Mouse (Mus musculus): ENCODE results near the gene Prdm1. TPM values are rescaled to one million over a fixed set of nuclear protein-coding genes. Genes with fewer than 3 reads are reported as not detected.

The Prdm1 gene
- total RNA-seq, 2 experiments from 2014 or later: 0.53 to 1.1 TPM

DNA sequence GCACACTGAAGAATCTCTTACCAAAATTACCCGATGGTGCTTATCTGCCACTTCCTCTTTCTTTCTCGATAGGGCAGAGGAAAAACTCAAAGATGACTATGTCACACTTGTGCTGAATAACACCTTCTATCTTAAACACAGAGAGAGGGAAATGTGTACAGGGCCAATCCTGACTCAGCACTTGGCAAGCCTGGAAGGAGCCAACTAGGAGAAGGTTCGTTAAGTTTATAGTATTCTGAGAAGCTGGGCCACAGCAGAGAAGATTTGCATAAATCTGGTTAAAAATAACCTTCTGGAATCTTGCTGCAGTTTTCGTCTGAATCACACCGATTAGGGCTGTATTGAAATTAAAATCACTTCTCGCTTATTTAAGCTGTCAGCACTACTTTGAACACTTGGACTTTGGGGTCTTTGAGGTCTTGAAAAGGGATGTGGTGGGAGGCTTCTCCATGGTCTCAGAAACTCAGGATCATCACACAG is 93.6 kb downstream of the Prdm1 start:
- intact Hi-C loops (cut with DNase I): loop anchor here (2.0 kb wide), 1 partner anchor 56 kb away; no protein-coding TSS in a partner anchor

DNA sequence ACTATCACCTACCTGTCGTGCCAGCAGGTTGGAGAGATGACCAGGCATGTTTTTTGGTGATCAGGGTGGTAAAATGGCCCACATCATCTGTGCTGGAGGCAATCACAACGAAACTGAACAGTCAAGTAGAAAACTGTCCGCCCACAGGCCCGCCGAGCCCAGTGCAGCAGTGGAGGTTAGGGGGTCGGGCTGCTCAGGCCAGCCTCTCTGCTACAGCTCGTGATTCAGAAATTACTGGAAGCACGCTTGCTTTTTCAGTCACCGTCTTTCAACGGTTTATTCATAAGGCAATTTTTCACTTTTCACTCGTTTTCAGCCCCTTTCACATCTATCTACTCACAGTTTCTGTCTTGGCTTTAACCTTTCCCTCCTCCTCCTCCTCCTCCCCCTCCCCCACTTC is 96.1 kb downstream of the Prdm1 start:
- intact Hi-C loops (cut with DNase I): no loop called here
- no peak for DNase-seq (ENCODE audit: low spot score in 2 of 2)

More for the DNA sequence above, 93.6 kb downstream of the Prdm1 start:
- peak; percentile 52 to 89 for DNase-seq (ENCODE audit: low spot score in 2 of 2)

DNA sequence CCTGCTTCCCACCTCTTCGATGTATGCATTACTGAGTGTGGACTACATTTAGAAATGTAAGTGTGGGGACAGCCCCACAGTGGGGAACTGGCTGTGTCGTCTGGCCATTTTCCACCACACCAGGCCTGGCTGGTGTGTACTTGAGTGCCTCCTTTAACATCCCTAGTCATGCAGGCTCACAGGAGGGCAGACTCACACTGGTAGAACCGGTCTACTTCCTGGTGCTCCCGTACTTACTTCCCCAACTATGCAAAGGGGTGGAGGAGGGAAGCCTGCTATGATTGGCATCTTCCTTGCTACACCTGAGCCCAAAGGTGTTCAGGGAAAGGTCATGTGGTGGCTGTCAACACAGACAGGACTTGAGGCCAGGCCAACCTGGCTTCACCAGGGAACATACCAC is 96.6 kb downstream of the Prdm1 start:
- no peak for DNase-seq (ENCODE audit: low spot score in 2 of 2)
- intact Hi-C loops (cut with DNase I): no loop called here

DNA sequence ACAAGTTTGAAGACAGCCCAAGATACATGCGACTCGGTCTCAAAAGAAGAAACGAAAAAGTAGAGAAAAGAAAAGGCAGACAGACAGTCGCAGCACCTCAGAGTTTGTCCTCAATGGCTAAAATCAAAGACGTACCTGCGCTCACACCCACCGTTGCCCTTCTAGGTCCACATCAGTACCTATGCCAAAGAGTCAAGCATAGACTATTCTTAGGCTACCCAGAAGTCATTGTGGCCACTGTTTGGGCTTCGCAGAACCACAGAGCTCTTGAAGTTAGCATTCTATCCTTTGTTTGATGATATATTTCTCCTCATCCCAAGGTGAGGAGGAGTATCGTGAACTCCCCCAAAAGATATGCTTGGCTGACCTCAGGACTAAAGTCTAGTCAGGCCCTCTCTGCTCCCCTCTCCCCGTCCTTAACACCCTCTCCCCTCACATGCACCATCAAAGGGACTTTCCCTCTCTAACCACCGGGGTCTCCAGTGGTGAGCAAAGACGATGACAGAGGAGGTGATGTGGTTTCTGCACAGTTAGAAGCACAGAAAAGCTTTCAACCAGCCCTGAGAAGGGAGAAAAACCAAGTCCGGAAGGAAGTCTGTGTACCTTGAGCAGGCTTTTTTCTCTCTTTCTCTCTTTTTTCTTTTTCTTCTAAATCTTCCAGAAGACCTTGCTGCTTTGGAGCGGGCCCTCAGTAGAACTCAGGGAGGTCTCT is 99.0 kb downstream of the Prdm1 start:
- intact Hi-C loops (cut with DNase I): no loop called here
- no peak for DNase-seq (ENCODE audit: low spot score in 2 of 2)

DNA sequence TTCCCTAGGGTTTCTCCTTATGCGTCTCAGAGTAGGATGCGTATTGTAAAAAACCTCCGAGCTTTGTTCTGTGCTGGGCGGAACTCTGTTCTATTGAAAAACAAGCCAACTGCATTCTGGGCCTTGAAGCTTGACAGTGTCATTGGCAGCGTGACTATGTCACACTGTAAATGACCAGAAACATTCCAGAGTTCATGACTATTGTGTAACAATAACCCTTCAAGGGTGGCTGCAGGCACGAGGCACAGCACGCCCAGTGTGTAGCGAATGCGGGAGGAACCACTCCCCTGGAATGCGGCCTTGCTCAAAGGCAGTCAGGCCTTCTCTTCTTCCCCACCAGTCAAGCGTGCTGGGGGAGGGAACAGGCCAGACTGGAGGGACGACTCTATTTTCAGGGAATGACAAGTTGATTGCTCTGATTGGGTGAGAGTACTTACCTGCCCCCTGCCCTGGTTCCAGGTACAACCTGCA is 100.4 kb downstream of the Prdm1 start:
- intact Hi-C loops (cut with DNase I): no loop called here
- DNase-seq (ENCODE audit: low spot score in 2 of 2): no peak

DNA sequence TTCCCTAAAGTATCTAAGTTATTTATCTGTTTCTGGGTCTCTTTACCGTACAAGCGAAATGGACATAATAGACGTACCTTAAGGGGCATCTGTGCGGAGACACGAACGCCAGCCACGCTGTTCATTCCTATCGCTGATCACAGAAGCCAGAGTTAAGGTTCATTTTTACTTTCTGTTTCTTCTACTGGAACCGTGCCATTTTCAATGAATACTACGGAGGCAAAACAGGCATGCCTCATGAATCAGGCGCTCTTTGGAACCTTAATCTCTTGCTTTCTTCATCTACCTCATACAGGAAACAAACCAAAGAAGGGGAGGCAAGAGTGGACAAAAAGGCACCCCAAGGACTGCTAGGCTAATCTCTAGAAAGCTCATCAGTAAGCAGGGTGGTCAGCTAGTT is 100.9 kb downstream of the Prdm1 start:
- intact Hi-C loops (cut with DNase I): no loop called here
- DNase-seq (ENCODE audit: low spot score in 2 of 2): no peak

DNA sequence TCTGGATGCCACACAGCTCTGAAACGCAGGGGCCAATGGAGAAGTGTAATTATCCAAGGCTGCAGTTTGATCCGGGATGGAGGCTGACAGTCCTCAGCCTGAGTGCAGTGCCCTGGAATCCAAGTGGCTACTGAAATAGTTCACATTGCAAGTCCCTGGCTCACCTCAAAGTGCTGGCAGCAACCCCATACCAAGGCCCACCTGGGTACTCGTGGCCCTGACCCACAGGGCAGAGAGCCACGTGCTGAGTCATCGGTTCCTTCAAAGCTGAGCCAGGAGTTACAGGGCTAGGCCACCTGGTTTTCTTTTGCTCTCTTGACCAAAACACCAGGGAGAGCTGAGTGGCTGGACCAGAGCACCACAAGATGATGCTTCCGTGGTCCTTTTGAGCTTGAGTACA is 103.3 kb downstream of the Prdm1 start:
- DNase-seq (ENCODE audit: low spot score in 2 of 2): no peak
- intact Hi-C loops (cut with DNase I): no loop called here

DNA sequence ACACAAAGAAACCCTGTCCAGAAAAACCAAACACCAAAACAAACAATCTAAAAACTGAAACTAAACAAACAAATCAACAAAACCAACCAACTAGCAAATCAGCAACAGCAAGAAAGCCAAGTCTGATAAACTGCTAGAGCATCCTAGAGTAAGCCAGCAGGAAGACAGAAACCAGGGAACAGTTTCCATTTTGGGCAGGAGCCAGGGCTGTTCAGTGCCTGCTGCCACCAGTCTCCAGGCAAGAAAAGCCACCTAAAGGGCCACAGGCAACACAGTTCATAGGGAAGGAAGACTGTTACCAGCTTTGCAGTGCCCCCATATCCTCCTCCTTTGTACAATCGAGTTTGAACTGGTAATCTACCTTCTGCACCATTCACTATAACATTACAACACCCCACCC is 106.4 kb downstream of the Prdm1 start:
- no peak for DNase-seq (ENCODE audit: low spot score in 2 of 2)
- intact Hi-C loops (cut with DNase I): no loop called here

DNA sequence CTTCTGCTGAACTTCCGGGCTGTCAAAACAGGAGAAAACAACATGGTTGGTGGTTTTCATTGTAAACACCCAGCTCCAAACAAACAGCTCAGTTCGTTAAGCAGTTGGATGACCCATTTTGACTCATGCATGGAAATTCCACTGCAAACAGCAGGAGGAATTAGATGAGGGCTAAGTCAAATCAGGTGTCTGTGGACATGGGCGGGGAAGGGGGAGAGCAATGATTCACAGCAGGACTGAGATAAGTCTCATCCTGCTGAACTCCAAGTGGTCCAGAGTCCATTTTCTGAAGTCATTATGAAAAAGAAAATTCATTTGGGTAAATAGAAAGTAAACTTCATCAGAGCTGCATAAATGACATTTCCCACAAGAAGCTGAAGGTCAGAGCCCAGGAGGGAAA is 108.1 kb downstream of the Prdm1 start:
- intact Hi-C loops (cut with DNase I): no loop called here
- DNase-seq (ENCODE audit: low spot score in 2 of 2): no peak

DNA sequence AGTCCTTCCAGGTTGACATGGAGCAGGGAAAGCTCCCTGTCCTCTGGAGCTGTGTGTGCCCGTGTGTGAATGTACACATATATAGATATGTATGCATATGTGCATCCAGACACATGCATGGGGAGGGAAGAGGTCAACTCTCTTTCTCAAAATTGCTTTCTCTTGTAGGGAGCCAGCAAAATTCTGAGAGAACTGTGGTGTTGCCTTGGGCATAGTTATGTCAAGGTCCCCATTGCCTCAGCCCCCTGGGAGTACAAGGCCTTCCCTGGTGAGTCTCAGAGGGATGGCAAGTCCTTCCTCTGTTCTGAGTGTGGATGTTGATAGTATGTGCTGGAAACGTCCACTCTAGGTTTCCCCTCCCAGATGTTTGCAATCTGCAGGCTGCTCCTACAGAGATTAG is 109.4 kb downstream of the Prdm1 start:
- DNase-seq (ENCODE audit: low spot score in 2 of 2): no peak
- intact Hi-C loops (cut with DNase I): no loop called here

DNA sequence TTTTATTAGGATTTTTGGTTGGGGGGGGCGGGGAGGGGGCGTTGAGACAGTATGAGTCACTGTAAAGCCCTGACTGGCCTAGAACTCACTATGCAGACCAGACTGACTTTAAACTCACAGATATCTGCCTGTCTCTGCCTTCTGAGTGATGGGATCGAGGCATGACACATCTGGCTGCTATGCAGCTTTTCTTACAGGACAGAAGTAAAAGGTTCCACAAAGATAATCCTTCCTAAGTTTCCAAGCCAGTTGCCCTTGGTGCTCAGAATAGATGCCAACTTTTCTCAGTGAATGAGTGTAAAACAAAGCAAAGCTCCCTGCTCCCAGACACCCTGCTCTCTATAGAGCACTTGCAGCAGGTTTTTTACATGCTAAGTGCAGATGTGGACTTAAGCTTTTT is 112.7 kb downstream of the Prdm1 start:
- DNase-seq (ENCODE audit: low spot score in 2 of 2): no peak
- intact Hi-C loops (cut with DNase I): no loop called here

DNA sequence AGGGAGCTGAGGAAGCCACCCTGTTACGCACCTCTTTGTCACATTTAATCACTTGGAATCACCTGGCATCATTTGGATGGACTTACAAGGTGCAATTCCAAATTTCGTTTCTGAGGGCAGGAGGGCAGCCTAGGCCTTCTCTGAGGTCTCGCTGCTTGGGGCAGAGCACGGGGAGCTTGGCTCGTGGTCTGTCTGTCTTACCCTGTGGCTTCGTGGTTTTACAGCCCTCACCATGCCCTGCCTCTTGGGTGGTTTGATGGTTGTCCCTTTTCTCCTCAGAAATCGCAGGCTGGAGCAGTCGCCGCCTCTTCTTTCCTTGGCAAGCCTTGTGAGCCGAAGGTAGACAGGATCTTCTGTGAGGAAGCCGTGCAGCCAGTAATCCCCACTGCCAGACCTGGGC is 118.3 kb downstream of the Prdm1 start:
- intact Hi-C loops (cut with DNase I): no loop called here
- no peak for DNase-seq (ENCODE audit: low spot score in 2 of 2)

DNA sequence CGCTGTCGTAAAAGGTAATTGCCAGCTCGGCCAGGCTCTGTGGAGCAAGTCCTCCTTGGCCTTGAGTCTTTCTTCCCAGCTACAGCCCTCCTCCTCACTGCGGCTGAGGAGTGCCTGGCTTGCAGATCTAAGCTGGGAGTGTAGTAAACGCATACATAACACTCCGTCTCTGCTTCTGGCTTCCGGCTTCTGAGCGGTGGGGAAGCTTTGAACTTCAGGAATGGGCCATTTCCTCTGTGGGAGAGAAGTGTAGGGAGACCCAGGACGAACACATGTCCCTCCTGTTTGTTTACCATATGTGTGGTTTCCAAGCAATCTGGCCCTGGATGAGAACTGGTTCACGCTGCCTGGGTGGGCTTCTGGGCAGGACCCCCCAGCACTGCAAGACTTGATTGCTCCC is 119.2 kb downstream of the Prdm1 start:
- DNase-seq (ENCODE audit: low spot score in 2 of 2): no peak
- intact Hi-C loops (cut with DNase I): no loop called here

DNA sequence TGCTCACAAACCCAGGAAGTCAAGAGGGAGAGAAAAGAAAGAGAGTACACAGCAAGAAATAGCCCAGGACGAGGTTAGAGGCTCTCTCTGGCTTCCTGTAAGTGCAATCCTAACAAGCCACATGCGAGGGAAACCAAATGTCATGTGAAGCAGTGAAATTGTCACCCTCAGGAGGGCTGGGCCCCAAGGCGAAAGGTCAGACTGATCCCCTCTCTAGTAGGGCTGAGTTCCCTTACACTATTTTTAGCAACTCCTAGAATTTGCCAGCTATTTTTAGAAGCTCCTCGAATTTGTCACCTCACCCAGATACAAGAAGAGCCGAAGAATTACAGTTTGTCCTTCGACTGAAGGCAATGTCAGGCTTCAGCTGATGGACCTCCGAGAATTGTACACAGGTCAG is 124.9 kb downstream of the Prdm1 start:
- no peak for DNase-seq (ENCODE audit: low spot score in 2 of 2)
- intact Hi-C loops (cut with DNase I): no loop called here

DNA sequence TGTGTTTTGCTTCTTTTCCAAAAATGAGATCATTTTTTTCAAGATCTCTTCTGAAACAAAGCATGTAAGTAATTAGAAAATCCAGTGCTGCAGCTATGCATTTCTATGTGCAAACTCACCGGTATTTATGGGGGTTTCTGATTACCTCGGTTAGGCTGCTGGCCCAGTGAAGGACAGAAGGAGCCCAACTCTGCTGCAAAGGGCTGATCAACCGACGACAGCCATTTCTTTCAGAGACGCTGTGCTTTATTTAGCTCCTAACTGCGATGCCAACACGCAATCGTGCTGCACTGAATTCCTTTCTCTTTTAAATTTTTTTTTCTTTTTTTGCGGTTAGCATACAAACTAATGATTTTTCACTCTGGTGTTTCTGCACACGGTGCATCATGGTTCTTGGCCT is 126.7 kb downstream of the Prdm1 start:
- DNase-seq (ENCODE audit: low spot score in 2 of 2): peak in 1 of 2 experiments; percentile 31
- intact Hi-C loops (cut with DNase I): no loop called here

DNA sequence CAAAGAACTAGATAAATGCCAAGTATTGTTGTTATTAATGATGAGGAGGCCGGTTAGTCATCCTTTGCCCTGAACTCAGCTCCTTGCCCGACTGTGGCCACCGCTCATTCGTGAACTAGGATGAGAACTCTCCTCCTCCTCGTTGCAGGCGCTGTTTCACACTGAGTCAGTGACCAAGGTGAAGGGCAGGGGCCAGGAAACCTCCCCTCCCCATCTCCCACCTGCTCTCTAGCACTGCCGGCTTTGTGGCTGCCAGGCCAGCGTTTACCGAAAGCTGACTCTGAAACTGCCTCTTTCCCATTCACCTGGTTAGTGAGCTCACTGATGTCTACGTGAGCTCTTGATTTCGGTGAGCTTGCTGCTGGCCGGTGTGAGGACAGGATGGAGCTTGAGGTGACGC is 127.7 kb downstream of the Prdm1 start:
- intact Hi-C loops (cut with DNase I): no loop called here
- no peak for DNase-seq (ENCODE audit: low spot score in 2 of 2)

DNA sequence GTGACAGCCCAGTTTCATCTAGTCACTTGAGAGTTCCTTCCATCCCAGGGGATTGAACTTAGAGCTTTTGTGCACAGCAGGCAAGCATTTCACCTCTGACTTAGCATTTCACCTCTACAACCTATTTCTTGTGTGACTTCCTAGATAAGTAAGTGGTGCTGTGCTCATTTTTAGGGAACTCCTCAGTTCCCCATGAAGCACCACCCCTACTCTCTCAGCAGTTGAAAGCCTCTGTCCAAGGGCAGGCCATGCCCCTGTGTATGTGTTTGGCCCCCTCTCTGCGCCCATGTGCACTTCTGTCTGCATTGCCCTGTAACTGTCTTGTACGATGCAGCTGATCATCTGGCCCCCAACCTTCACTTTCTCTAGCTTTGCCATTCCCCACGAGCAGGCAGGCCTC is 128.2 kb downstream of the Prdm1 start:
- DNase-seq (ENCODE audit: low spot score in 2 of 2): no peak
- intact Hi-C loops (cut with DNase I): no loop called here

DNA sequence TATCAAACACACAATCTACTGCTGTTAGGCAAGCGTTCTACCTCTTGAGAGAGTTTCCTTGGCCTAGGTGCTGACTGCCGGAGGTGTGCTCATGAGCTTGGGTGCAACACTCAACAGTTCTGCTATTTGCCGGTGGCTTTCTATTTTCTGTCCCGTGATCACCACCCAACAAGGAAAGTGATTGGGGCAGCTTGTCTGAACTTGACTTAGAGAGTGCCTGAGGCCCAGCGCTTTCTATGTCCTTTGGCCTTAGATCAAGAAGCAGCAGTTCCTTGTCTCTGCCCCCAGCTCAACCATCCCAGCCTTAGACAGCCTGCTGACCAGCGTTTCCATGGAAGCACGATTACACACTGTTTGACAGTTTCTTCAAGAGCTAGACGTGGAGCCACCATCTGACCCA is 135.4 kb downstream of the Prdm1 start:
- no peak for DNase-seq (ENCODE audit: low spot score in 2 of 2)
- intact Hi-C loops (cut with DNase I): no loop called here

DNA sequence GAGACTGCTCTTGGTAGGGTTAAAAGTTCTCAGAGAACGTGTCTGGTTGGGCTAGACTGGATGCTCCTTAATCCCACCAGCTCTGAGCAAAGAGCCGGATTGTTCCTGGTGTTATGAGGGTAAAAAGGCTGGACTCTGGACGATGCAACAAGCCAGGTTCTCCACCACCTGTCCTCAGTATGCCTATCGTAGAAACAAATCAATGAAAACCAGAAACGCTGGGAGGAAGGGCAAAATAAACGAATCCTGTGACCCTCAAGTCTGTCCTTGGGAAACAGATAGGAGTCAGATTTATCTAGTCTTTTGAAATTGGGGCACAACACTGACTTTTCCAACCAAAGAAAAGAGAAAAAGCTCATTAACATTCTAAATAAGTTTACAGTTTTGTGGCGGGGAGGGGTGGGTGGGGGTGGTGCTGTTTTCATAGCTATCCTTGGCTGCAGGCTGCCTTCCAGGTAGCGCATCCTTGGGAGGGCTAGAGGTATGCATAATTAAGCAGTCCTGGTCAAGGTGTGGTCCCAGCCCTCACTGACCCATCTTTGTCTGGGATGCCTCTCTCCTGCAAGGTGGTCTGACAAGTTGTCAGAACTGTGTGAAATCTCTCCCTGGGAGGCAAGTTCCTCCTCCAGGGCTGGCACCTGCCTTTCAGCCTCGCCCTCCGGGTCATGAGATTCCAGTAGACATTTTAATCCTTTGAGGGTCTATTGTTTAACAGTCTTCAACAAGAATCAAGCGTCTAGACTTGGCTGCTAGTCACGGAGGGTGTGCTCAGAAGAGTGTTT is 136.6 kb downstream of the Prdm1 start:
- no peak for DNase-seq (ENCODE audit: low spot score in 2 of 2)
- intact Hi-C loops (cut with DNase I): no loop called here

DNA sequence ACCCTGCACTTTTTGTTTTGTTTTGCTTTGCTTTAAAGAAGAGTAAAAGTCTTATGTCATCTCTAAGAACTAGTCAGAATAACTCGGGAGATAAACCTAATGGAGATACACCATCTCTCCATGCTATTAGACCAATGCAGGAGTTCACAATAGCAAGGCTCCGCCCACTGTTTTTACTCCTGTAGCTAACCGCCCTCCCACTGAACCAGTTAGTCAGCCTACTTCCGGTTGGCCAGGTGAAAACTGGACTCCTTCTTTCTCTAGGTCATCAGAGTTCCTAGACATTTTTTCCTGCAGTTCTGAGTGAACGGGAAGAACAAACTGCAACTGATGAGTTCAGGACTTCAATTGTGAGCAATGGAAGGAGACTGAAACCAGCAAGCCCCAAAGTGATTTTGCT is 138.0 kb downstream of the Prdm1 start:
- intact Hi-C loops (cut with DNase I): no loop called here
- DNase-seq (ENCODE audit: low spot score in 2 of 2): no peak

DNA sequence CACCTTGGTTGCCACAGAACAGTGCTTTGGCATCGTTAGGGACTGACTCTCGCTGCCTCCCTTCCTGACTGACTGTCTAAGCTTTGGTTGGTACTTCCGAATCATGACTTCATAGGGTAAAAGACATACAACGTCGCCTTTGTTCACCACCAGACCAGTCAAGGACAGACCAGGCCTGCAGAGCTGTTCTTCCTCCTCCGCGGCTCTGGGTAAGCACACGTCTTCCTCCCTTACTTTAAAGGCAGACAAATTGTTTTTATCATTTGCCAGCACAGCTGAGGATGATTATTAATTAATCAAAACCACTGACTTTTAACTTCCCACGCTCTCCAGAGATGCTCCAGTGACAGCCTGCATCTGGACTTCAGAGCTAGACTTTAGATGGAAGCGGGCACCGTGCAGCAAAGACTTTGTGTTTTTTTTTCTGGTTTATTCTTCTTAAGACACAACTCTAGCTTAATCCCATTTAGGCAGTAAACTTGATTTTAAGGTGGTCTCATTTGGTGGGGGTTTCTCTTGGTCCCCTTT is 139.5 kb downstream of the Prdm1 start:
- intact Hi-C loops (cut with DNase I): no loop called here
- no peak for DNase-seq (ENCODE audit: low spot score in 2 of 2)

Measured in left cerebral cortex, postnatal 25 days (tissue).